Mouse (Mus musculus): ENCODE results near the gene Rhoa.
A peak's percentile ranks its signal among the peaks of the same experiment; 100 is the strongest.

Rhoa gene

GRCm38 (mm10) chr9:108340258-108341138 is 34.6 kb downstream of the Rhoa start:
- no peak for DNase-seq (ENCODE audit: low spot score in 2 of 2)

GRCm38 (mm10) chr9:108341139-108341475 is 35.2 kb downstream of the Rhoa start:
- DNase-seq (ENCODE audit: low spot score in 2 of 2), result no peak

GRCm38 (mm10) chr9:108341801-108342200 is 35.9 kb downstream of the Rhoa start:
- DNase-seq (ENCODE audit: low spot score in 2 of 2), result no peak

GRCm38 (mm10) chr9:108342301-108342831 is 36.4 kb downstream of the Rhoa start:
- no peak for DNase-seq (ENCODE audit: low spot score in 2 of 2)

DNA sequence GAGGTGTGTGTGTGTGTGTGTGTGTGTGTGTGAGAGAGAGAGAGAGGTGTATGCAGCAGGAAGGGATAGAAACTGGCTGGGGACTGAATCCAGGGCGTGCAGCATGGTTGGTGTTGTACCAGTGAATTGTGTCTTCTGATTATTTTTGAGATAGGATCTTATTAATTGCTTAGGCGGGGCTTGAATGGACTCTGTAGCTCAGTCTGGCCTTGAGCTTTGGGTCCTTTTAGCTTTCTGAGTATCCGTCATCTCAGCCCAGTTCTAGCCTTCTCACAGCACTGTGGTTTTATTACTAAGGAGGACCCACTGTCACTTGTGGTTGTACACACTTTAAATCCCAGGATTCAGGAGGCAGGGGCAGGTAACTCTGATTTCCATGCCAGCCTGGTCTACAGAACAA is 37.4 kb downstream of the Rhoa start:
- no peak for DNase-seq (ENCODE audit: low spot score in 2 of 2)

- no peak for DNase-seq (ENCODE audit: low spot score in 2 of 2)
Observed at GRCm38 (mm10) chr9:108343835-108344234, 37.9 kb downstream of the Rhoa start.

GRCm38 (mm10) chr9:108344471-108344870 is 38.5 kb downstream of the Rhoa start:
- no peak for DNase-seq (ENCODE audit: low spot score in 2 of 2)

DNA sequence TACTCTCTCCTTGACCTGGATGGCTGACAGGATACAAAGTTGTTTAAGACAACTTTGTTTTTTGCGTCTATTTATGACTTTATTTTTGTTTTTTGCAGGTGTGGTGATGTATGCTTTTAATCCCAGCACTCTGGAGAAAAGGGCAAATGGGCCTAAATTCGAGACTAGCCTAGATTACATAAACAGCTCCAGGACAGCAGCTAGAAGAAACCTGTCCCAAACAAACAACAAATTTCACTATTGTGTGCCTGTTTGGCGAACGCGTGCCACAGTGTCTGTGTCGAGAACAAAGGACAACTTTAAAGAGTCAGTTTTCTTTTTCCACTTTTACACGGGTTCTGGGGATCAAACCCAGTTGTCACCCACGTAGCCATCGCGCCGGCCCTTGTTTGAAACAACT is 41.1 kb downstream of the Rhoa start:
- DNase-seq (ENCODE audit: low spot score in 2 of 2), result no peak

GRCm38 (mm10) chr9:108347540-108348289 is 41.8 kb downstream of the Rhoa start, which contains the start of gene Usp4:
Usp4 (plus strand) TSS chr9:108347853.
- peak; percentile 87 to 88 for DNase-seq (ENCODE audit: low spot score in 2 of 2)

DNA sequence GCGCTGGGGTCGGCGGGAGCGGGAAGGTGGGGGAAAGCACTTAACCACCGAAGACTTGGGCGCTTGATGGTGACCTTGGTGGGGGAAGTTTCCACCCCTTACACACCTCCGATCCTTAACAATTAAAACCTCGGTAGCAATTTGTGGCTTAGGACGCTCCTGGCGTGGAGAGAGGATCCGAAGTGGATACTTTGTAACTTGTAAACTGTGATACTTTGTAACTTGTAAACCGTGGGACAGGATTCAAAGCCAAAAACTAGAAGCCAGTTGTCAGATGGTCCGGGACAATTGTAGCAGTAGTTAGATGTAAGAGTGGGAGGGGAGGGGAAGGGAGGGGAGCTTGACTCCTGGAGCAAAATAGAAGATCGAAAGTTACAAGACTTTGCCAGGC is 42.4 kb downstream of the Rhoa start:
- no peak for DNase-seq (ENCODE audit: low spot score in 2 of 2)

- no peak for DNase-seq (ENCODE audit: low spot score in 2 of 2)
Observed at GRCm38 (mm10) chr9:108349727-108350126, 43.8 kb downstream of the Rhoa start.

DNA sequence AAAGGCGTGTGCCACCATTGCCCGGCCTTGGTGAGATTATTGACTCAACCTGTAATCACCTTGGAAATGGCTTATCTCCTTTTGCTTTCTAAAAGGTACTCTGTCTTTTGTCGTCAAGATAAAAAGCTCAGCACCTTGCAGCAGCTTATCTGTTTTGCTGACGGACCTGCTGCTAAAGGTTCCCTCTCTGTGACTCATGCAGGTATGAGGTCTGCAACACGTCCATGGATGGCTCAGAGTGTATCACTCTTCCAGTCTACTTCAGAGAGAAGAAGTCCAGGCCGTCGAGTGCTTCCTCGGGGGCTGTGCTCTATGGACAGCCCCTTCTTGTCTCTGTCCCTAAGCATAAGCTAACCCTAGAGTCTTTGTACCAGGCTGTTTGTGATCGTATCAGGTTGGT is 72.3 kb downstream of the Rhoa start:
- DNase-seq (ENCODE audit: low spot score in 2 of 2), result no peak

- no peak for DNase-seq (ENCODE audit: low spot score in 2 of 2)
Observed at GRCm38 (mm10) chr9:108378736-108379135, 72.8 kb downstream of the Rhoa start.

- DNase-seq (ENCODE audit: low spot score in 2 of 2), result no peak
Observed at GRCm38 (mm10) chr9:108379294-108379693, 73.4 kb downstream of the Rhoa start.

DNA sequence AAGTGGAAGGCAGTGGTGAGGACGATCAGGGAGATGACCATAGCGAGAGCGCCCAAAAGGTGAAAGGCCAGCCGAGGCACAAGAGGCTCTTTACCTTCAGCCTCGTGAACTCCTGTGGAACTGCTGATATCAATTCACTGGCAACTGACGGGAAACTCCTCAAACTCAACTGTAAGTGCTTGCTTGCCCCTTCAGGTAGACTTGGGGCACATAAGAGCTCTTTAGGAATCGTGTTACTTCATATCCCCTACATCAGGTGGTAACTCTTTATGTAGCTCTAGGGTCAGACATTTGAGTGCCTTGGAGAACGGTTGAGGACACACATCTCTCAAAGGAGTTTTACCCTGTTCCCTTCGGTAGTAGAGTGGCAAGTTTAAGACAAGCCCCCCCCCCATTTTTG is 75.5 kb downstream of the Rhoa start:
- no peak for DNase-seq (ENCODE audit: low spot score in 2 of 2)

GRCm38 (mm10) chr9:108385006-108385405 is 79.1 kb downstream of the Rhoa start:
- DNase-seq (ENCODE audit: low spot score in 2 of 2), result no peak

DNA sequence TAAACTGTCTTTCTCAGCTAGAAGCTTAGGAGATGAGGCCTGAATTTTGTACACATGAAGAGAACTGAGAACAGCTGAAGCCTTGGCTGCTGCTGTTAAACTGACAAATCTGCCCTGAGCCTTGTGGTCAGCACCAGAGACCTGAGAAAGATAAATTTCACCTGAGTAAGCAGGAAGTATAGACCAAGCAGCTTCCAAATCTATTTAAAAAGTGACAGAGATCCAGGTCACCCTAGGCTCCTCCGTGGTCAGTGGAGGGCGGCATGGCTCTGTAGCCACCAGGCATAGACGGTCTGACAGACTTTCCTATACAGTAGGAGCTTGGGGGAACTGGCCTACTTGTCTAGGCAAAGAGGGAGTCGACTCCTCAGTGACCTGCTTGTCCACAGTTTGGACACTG is 80.9 kb downstream of the Rhoa start:
- no peak for DNase-seq (ENCODE audit: low spot score in 2 of 2)

Measured in urinary bladder, postnatal 4 days (tissue).